Mouse (Mus musculus) midbrain, embryonic 14.5 days (tissue): ENCODE results near the gene Adam30. TPM values are rescaled to one million over a fixed set of nuclear protein-coding genes. Genes with fewer than 3 reads are reported as not detected.

Experiments
- ATAC-seq: fragments of 200-750 bp; cut with Nextera tagmentation; 2 replicates; pipeline ENCODE4 v1.8.0; 2017; ENCODE audit warnings: moderate number of reproducible peaks, moderate library complexity; ENCODE audit not compliant: low FRiP score, low TSS enrichment
- DNase-seq: peaks from one replicate; pipeline ENCODE4 v3.0.0-alpha.2; 2015
- H3K27ac ChIP-seq: fragments of 300-500 bp; sonication (generic); replicated peaks from 2 replicates; pipeline ENCODE4 v1.5.1; 2014; ENCODE audit warnings: mild to moderate bottlenecking, low read depth, low read length, moderate library complexity
- H3K27me3 ChIP-seq: fragments of 300-500 bp; sonication (generic); 2 replicates; pipeline ENCODE4 v1.6.1; 2014; ENCODE audit warnings: low read length, control low read depth, mixed read lengths; ENCODE audit not compliant: control insufficient read depth, insufficient read depth
- H3K36me3 ChIP-seq: fragments of 300-500 bp; sonication (generic); 2 replicates; pipeline ENCODE4 v1.6.1; 2014; ENCODE audit warnings: low read length, control low read depth; ENCODE audit not compliant: control insufficient read depth, insufficient read depth
- H3K4me1 ChIP-seq: fragments of 300-500 bp; sonication (generic); 2 replicates; pipeline ENCODE4 v1.6.1; 2014; ENCODE audit warnings: mild to moderate bottlenecking, antibody characterized with exemption, low read length, control low read depth; ENCODE audit not compliant: control insufficient read depth, insufficient read depth
- H3K4me2 ChIP-seq: fragments of 300-500 bp; sonication (generic); 2 replicates; pipeline ENCODE4 v1.6.1; 2014; ENCODE audit warnings: mild to moderate bottlenecking, low read length, moderate library complexity
- H3K4me3 ChIP-seq: fragments of 300-500 bp; sonication (generic); replicated peaks from 2 replicates; pipeline ENCODE4 v1.5.1; 2014; ENCODE audit warnings: low read depth, low read length
- H3K9ac ChIP-seq: fragments of 300-500 bp; sonication (generic); replicated peaks from 2 replicates; pipeline ENCODE4 v1.6.1; 2014; ENCODE audit warnings: mild to moderate bottlenecking, low read length, moderate library complexity
- H3K9me3 ChIP-seq: fragments of 300-500 bp; sonication (generic); 2 replicates; pipeline ENCODE4 v1.6.1; 2016; ENCODE audit warnings: low read length, control low read depth, mixed read lengths; ENCODE audit not compliant: control insufficient read depth
- WGBS: fragments of 180-500 bp; shearing (Covaris S2); extraction: QIAGEN DNeasy Blood & Tissue Kit; methylation state at CpG from one replicate; pipeline ENCODE4 v1.1.7; 2014; 5-methylcytosine and 5-hydroxymethylcytosine counted together
- polyA plus RNA-seq: library from polyadenylated mRNA; unstranded; fragments of >200 nt; fragmentation: Nextera tagmentation; extraction: Ambion mirVana; gene quantifications from 2 replicates; pipeline ENCODE4 v1.2.1, GENCODE M21; 2014

Gene Adam30
- polyA plus RNA-seq, 1 experiment from 2014 or later: not detected

GRCm38 (mm10) chr3:98157585-98157984 is 2.8 kb upstream of the Adam30 start:
- DNase-seq (no peak), ATAC-seq (no peak)
- no peaks in the 10 kb centered on the region for H3K4me1 ChIP-seq
- H3K9ac ChIP-seq: no peak overlapping the region
- WGBS: 69% methylated on average over 2 of the region's 2 CpGs
- H3K27me3 ChIP-seq: no peaks in the 10 kb centered on the region
- no peak overlapping the region for H3K4me3 ChIP-seq
- no peak overlapping the region for H3K27ac ChIP-seq
- H3K9me3 ChIP-seq: no peaks in the 10 kb centered on the region
- no peak overlapping the region for H3K4me2 ChIP-seq
- no peaks in the 10 kb centered on the region for H3K36me3 ChIP-seq

- 73% methylated on average over 4 of the region's 4 CpGs for WGBS
- ATAC-seq: no peak
These were observed 1.8 kb upstream of the Adam30 start for GRCm38 (mm10) chr3:98158646-98159045.

GRCm38 (mm10) chr3:98159289-98159688 is 1.1 kb upstream of the Adam30 start:
- H3K27ac ChIP-seq: no peak overlapping the region
- no peak overlapping the region for H3K4me3 ChIP-seq
- no peak overlapping the region for H3K4me2 ChIP-seq
- WGBS: 54% methylated on average over 4 of the region's 4 CpGs
- no peaks in the 10 kb centered on the region for H3K36me3 ChIP-seq
- no peak overlapping the region for H3K9ac ChIP-seq
- no peaks in the 10 kb centered on the region for H3K9me3 ChIP-seq
- no peaks in the 10 kb centered on the region for H3K27me3 ChIP-seq
- H3K4me1 ChIP-seq: no peaks in the 10 kb centered on the region
- DNase-seq (peak; percentile 54), ATAC-seq (no peak)

More at GRCm38 (mm10) chr3:98158646-98159045, 1.8 kb upstream of the Adam30 start:
- Histone ChIP-seq H3K36me3 (no peaks in the 10 kb centered on the region), H3K4me3 (no peak overlapping the region), H3K9me3 (no peaks in the 10 kb centered on the region), H3K4me2 (no peak overlapping the region), H3K27me3 (no peaks in the 10 kb centered on the region), H3K4me1 (no peaks in the 10 kb centered on the region), H3K27ac (no peak overlapping the region), H3K9ac (no peak overlapping the region)
- DNase-seq: no peak

- no peak overlapping the region for H3K4me2 ChIP-seq
- ATAC-seq (no peak), DNase-seq (peak; percentile 20)
- no peak overlapping the region for H3K4me3 ChIP-seq
- no peak overlapping the region for H3K9ac ChIP-seq
- no peaks in the 10 kb centered on the region for H3K27me3 ChIP-seq
- no peaks in the 10 kb centered on the region; the same call in 1 of the 2 replicates for H3K9me3 ChIP-seq
- WGBS: 82% methylated on average over 4 of the region's 4 CpGs
- no peaks in the 10 kb centered on the region for H3K4me1 ChIP-seq
- H3K36me3 ChIP-seq: no peaks in the 10 kb centered on the region
- H3K27ac ChIP-seq: no peak overlapping the region
These were observed 17.9 kb downstream of the Adam30 start for GRCm38 (mm10) chr3:98178340-98178739.

GRCm38 (mm10) chr3:98180805-98181204 is 20.4 kb downstream of the Adam30 start:
- no peak overlapping the region for H3K4me2 ChIP-seq
- no peaks in the 10 kb centered on the region for H3K9me3 ChIP-seq
- no peaks in the 10 kb centered on the region for H3K27me3 ChIP-seq
- H3K27ac ChIP-seq: no peak overlapping the region
- peak; percentile 74 for DNase-seq
- WGBS: 21% methylated on average over 7 of the region's 7 CpGs
- no peaks in the 10 kb centered on the region for H3K36me3 ChIP-seq
- H3K4me1 ChIP-seq: peaks cover 7% of the 10 kb centered on the region; the same call in 1 of the 2 replicates
- ATAC-seq: no peak
- no peak overlapping the region for H3K9ac ChIP-seq
- H3K4me3 ChIP-seq: no peak overlapping the region

GRCm38 (mm10) chr3:98185163-98185714 is 24.8 kb downstream of the Adam30 start:
- DNase-seq: peak; percentile 26
- no peak for ATAC-seq
- 50% methylated on average over 10 of the region's 10 CpGs for WGBS

GRCm38 (mm10) chr3:98187777-98188176 is 27.3 kb downstream of the Adam30 start:
- Histone ChIP-seq H3K4me3 (no peak overlapping the region), H3K27ac (no peak overlapping the region), H3K9me3 (no peaks in the 10 kb centered on the region), H3K9ac (no peak overlapping the region), H3K27me3 (no peaks in the 10 kb centered on the region), H3K4me1 (peaks cover 7% of the 10 kb centered on the region; the same call in 1 of the 2 replicates), H3K4me2 (no peak overlapping the region), H3K36me3 (no peaks in the 10 kb centered on the region)
- DNase-seq (no peak), ATAC-seq (no peak)
- WGBS: 87% methylated on average over 3 of the region's 3 CpGs

More at GRCm38 (mm10) chr3:98185163-98185714, 24.8 kb downstream of the Adam30 start:
- Histone ChIP-seq H3K4me3 (no peak overlapping the region), H3K27ac (no peak overlapping the region), H3K27me3 (no peaks in the 10 kb centered on the region), H3K4me2 (no peak overlapping the region), H3K9me3 (no peaks in the 10 kb centered on the region), H3K9ac (no peak overlapping the region), H3K36me3 (no peaks in the 10 kb centered on the region), H3K4me1 (peaks cover 7% of the 10 kb centered on the region; the same call in 1 of the 2 replicates)

GRCm38 (mm10) chr3:98197711-98198532 is 37.5 kb downstream of the Adam30 start:
- DNase-seq (peak; percentile 27), ATAC-seq (no peak)
- Histone ChIP-seq H3K4me3 (no peak overlapping the region), H3K36me3 (no peaks in the 10 kb centered on the region), H3K4me1 (no peaks in the 10 kb centered on the region), H3K27me3 (no peaks in the 10 kb centered on the region), H3K9ac (no peak overlapping the region), H3K27ac (no peak overlapping the region), H3K4me2 (no peak overlapping the region), H3K9me3 (no peaks in the 10 kb centered on the region)
- 9% methylated on average over 9 of the region's 9 CpGs for WGBS

GRCm38 (mm10) chr3:98199747-98200146 is 39.3 kb downstream of the Adam30 start:
- H3K27me3 ChIP-seq: no peaks in the 10 kb centered on the region
- no peaks in the 10 kb centered on the region for H3K9me3 ChIP-seq
- H3K36me3 ChIP-seq: no peaks in the 10 kb centered on the region
- DNase-seq: no peak
- no peaks in the 10 kb centered on the region for H3K4me1 ChIP-seq
- H3K27ac ChIP-seq: no peak overlapping the region
- WGBS: 61% methylated on average over 5 of the region's 5 CpGs
- H3K4me3 ChIP-seq: no peak overlapping the region
- no peak for ATAC-seq
- H3K9ac ChIP-seq: no peak overlapping the region
- no peak overlapping the region for H3K4me2 ChIP-seq
